Mouse (Mus musculus): ENCODE measurements around the gene Emc3. TPM values are rescaled to one million over a fixed set of nuclear protein-coding genes. Genes with fewer than 3 reads are reported as not detected.

The Emc3 gene
- polyA plus RNA-seq, 1 experiment from 2014 or later, result 101 TPM

DNA sequence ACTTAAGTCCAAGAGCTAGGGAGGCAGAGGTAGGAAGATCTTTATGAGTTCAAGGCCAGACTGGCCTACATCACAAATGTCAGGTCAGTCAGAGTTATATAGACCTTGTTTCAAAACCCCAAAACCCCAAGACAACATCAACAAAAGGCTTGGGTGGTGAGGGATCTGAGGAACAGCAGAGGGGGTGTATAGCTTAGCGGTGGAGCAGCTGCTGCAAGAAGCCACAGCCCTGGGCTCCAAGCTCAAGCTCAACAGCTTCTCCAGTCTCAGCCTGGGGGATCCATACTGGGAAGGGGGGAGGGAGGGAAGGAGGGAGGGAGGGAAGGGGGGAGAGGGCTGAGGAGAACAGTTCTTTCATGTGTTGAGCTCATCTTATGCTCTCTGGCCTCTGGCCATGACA, 25.8 kb downstream of the Emc3 start:
- 100% methylated on average over 1 of the region's 1 CpGs for WGBS
- H3K4me2 ChIP-seq (ENCODE audit: low read length), result no peak overlapping the region
- peaks cover 3% of the 10 kb centered on the region; the same call in 1 of the 2 replicates for H3K4me1 ChIP-seq (ENCODE audit: control insufficient read depth, insufficient read depth, low read length)
- no peaks in the 10 kb centered on the region for H3K36me3 ChIP-seq (ENCODE audit: control insufficient read depth, insufficient read depth, low read length)
- ATAC-seq (no peak), DNase-seq (ENCODE audit: low spot score) (no peak)
- no peaks in the 10 kb centered on the region for H3K9me3 ChIP-seq (replicated peaks; ENCODE audit: control insufficient read depth, low read length)
- H3K27me3 ChIP-seq (replicated peaks; ENCODE audit: control insufficient read depth, insufficient read depth, low read length), result no peaks in the 10 kb centered on the region
- no peak overlapping the region for H3K9ac ChIP-seq (ENCODE audit: low read length)
- no peak overlapping the region for H3K27ac ChIP-seq (ENCODE audit: low read depth, low read length)
- H3K4me3 ChIP-seq (ENCODE audit: low read depth, low read length), result no peak overlapping the region

DNA sequence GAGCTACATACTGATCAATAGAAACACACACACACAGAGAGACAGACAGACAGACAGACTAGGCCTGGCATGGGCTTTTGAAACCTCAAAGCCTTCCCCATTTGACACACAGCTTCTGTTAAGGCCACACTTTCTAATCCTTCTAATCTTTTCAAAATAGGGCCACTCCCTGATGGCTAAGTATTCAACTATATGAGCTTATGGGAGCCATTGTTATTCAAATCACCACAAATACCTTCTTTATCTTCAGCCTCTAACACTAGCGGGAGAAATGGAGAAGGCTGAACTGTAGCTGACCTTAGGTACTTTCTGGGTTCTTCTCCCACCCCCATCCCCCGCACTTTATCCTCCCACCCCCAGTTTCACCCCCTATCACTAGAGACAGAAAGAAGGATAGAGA, 28.7 kb downstream of the Emc3 start:
- DNase-seq (ENCODE audit: low spot score) (no peak), ATAC-seq (no peak)
- no peaks in the 10 kb centered on the region for H3K27me3 ChIP-seq (replicated peaks; ENCODE audit: control insufficient read depth, insufficient read depth, low read length)
- H3K9ac ChIP-seq (ENCODE audit: low read length), result no peak overlapping the region
- no peak overlapping the region for H3K4me2 ChIP-seq (ENCODE audit: low read length)
- H3K4me3 ChIP-seq (ENCODE audit: low read depth, low read length), result no peak overlapping the region
- no peak overlapping the region for H3K27ac ChIP-seq (ENCODE audit: low read depth, low read length)
- peaks cover 3% of the 10 kb centered on the region; the same call in 1 of the 2 replicates for H3K4me1 ChIP-seq (ENCODE audit: control insufficient read depth, insufficient read depth, low read length)
- WGBS, result 48% methylated on average over 2 of the region's 2 CpGs
- no peaks in the 10 kb centered on the region for H3K9me3 ChIP-seq (replicated peaks; ENCODE audit: control insufficient read depth, low read length)
- no peaks in the 10 kb centered on the region for H3K36me3 ChIP-seq (ENCODE audit: control insufficient read depth, insufficient read depth, low read length)

DNA sequence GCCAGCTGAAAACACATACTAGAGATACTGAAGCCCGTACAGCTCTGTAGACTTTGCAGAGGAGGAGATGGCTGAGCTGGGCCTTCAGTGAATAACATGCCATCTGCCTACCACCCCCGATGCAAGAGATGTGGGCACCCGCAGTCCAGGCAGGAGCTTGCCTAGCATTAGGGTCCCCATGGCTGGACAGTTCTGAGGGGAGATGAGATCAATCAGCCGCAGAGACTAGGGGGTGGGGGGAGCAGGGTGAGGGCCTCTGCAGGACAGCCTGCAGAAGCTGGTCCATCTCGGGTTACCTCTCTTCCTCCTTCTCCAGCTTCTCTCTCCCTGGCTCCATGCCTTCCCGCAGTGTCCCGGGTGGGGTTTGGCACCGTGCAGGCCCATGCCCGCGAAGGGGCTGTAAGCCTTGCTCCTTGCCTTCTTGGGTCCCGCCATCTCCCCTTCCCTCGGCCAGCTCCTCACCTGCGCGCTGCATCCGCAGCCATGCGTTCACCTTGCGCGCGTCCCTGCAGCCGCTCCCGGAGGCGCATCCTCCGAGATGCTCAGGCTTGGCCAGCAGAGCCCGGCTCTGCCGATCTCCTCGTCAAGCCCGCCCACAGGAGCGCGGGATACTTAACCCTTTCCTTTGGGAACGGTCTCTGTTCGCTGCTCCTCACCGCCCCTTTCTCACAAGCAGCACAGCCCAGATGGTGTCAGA, 29.9 kb downstream of the Emc3 start, which contains the start of gene Prrt3:
TSS of gene Prrt3 (minus strand) at position 544 of the 697 bp plus-strand sequence.
- peak within 1 kb of the TSS; percentile 76 for H3K4me2 ChIP-seq (ENCODE audit: low read length)
- ATAC-seq, result peak; percentile 94
- H3K9ac ChIP-seq (ENCODE audit: low read length), result peak within 1 kb of the TSS; percentile 74
- no peaks in the 10 kb centered on the region for H3K27me3 ChIP-seq (replicated peaks; ENCODE audit: control insufficient read depth, insufficient read depth, low read length)
- H3K4me1 ChIP-seq (ENCODE audit: control insufficient read depth, insufficient read depth, low read length), result peaks cover 3% of the 10 kb centered on the region; the same call in 1 of the 2 replicates
- peak within 1 kb of the TSS; percentile 27; the same call in 1 of the 2 replicates for H3K27ac ChIP-seq (ENCODE audit: low read depth, low read length)
- H3K9me3 ChIP-seq (replicated peaks; ENCODE audit: control insufficient read depth, low read length), result no peaks in the 10 kb centered on the region
- peak within 1 kb of the TSS; percentile 51 for H3K4me3 ChIP-seq (ENCODE audit: low read depth, low read length)
- peak; percentile 84 for DNase-seq (ENCODE audit: low spot score)
- 1% methylated on average over 32 of the region's 32 CpGs for WGBS
- no peaks in the 10 kb centered on the region for H3K36me3 ChIP-seq (ENCODE audit: control insufficient read depth, insufficient read depth, low read length)

DNA sequence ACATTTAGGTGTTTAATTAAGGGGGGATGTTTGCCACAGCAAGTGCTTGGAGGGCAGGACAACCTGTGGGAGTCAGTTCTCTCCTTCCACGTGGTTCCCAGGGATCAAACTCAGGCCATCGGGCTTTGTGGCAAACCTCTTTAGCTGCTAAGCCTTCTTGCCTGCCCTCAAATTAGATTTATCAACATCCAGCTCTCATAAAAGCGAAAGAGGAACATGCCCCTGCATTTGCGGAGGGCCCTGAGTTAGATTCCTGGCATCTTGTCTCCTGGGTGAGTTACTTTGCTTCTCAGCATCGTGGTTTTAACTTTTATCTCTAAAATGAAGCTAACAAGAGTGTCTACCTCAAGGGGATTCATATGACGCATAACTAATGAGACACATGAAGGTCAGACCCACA, 32.1 kb downstream of the Emc3 start:
- no peak overlapping the region for H3K27ac ChIP-seq (ENCODE audit: low read depth, low read length)
- DNase-seq (ENCODE audit: low spot score) (no peak), ATAC-seq (no peak)
- H3K4me1 ChIP-seq (ENCODE audit: control insufficient read depth, insufficient read depth, low read length), result peaks cover 5% of the 10 kb centered on the region; the same call in 1 of the 2 replicates
- H3K9ac ChIP-seq (ENCODE audit: low read length), result no peak overlapping the region
- 86% methylated on average over 6 of the region's 6 CpGs for WGBS
- no peaks in the 10 kb centered on the region for H3K9me3 ChIP-seq (replicated peaks; ENCODE audit: control insufficient read depth, low read length)
- no peak overlapping the region for H3K4me3 ChIP-seq (ENCODE audit: low read depth, low read length)
- H3K4me2 ChIP-seq (ENCODE audit: low read length), result no peak overlapping the region
- H3K27me3 ChIP-seq (replicated peaks; ENCODE audit: control insufficient read depth, insufficient read depth, low read length), result no peaks in the 10 kb centered on the region
- H3K36me3 ChIP-seq (ENCODE audit: control insufficient read depth, insufficient read depth, low read length), result no peaks in the 10 kb centered on the region

DNA sequence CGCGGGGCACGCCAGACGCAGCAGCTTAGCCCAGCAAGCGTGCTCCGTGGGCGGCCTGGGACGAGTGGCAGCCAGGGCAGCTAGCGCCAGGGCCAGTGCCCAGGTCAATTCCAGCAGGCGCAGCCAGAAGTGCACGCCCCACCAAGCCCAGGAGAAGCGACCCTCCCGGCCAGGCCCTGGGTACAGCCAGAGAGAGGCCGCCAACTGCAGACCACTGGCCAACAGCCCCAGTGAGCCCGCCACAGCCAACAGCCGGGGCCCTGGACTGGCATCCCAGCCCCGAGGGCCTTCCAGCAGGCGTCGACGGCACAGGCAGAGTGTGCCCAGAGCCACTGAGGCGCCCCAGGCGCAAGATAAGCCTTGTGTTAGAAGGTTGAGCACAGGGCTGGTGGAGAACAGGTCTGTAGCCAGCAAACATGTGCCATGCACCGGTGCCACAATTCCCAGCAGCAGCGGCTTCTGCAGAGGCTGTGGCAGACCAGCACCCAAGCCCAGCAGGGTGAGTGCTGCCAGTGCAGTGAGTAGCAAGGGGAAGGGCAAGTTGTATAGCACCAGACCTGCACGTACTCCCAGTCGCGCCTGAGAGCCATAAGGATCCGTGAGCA, 36.3 kb downstream of the Emc3 start:
- Histone ChIP-seq H3K4me2 (ENCODE audit: low read length) (peak overlapping the region; percentile 54), H3K4me3 (ENCODE audit: low read depth, low read length) (peak overlapping the region; percentile 32; the same call in 1 of the 2 replicates), H3K27ac (ENCODE audit: low read depth, low read length) (no peak overlapping the region), H3K27me3 (replicated peaks; ENCODE audit: control insufficient read depth, insufficient read depth, low read length) (no peaks in the 10 kb centered on the region), H3K9me3 (replicated peaks; ENCODE audit: control insufficient read depth, low read length) (no peaks in the 10 kb centered on the region), H3K36me3 (ENCODE audit: control insufficient read depth, insufficient read depth, low read length) (peaks cover 20% of the 10 kb centered on the region), H3K4me1 (ENCODE audit: control insufficient read depth, insufficient read depth, low read length) (peaks cover 2% of the 10 kb centered on the region; the same call in 1 of the 2 replicates), H3K9ac (ENCODE audit: low read length) (peak overlapping the region; percentile 32; the same call in 1 of the 2 replicates)
- 69% methylated on average over 28 of the region's 28 CpGs for WGBS
- DNase-seq (ENCODE audit: low spot score), result no peak
- ATAC-seq, result no peak

DNA sequence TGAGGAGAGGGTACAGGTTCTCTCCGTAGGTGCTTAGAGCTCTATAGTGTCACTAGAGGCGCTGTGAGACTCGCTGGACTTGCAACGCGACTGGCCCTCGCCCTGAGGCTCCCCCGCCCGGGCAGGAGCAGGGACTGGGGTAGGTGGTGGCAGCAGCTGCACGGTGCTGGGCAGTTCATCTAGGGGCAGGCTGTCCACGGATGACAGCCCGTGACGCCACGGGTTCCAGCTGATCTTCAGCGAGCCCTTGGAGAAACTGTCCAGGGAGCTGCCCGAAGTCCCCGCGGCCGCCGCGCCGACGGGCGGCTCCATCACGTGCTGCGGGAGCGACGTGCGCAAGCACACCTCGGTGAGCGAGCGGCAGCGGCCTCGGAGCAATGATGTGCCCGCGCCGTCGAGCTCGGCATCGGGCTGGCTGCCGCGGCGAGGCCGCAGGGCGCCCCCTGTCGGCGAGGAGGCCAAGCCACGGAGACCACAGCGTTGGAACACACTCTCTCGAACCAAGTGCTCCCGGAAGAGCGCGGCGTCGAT, 37.1 kb downstream of the Emc3 start:
- Histone ChIP-seq H3K36me3 (ENCODE audit: control insufficient read depth, insufficient read depth, low read length) (peaks cover 29% of the 10 kb centered on the region), H3K27me3 (replicated peaks; ENCODE audit: control insufficient read depth, insufficient read depth, low read length) (no peaks in the 10 kb centered on the region), H3K27ac (ENCODE audit: low read depth, low read length) (0 out of 2 replicates have a peak overlapping the region, but pooled peaks have one; percentile 33), H3K9me3 (replicated peaks; ENCODE audit: control insufficient read depth, low read length) (no peaks in the 10 kb centered on the region), H3K9ac (ENCODE audit: low read length) (peak overlapping the region; percentile 52), H3K4me3 (ENCODE audit: low read depth, low read length) (peak overlapping the region; percentile 32), H3K4me2 (ENCODE audit: low read length) (peak overlapping the region; percentile 54), H3K4me1 (ENCODE audit: control insufficient read depth, insufficient read depth, low read length) (peaks cover 2% of the 10 kb centered on the region; the same call in 1 of the 2 replicates)
- peak; percentile 84 for ATAC-seq
- WGBS, result 1% methylated on average over 53 of the region's 54 CpGs
- DNase-seq (ENCODE audit: low spot score), result peak; percentile 73

DNA sequence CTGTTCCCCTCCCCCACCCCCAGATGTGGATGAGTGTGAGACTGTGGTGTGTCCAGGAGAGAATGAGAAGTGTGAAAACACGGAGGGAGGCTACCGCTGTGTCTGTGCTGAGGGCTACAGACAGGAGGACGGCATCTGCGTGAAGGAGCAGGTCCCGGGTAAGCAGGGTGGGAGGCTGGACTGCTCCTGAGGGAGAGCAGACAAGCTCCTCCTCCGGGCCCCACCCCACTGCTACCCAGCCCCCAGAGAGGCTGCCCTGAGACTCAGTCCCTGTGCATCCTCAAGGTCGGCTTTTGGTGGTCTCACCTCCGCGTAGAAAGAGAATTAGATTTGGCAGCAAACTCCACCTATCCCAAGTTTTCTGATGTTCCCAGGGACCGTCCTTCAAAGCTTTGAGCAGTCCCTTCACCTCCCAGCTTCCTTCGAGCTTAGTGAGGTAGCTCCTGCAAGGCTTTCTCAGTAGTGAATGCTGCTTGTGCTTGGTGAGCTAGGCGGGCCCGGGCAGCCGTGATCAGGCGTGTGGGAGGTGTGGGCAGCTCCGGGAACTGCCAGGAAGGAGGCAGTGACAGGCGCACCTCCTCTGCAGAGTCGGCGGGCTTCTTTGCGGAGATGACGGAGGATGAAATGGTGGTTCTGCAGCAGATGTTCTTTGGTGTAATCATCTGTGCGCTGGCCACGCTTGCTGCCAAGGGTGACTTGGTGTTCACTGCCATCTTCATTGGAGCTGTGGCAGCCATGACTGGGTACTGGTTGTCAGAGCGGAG, 39.2 kb downstream of the Emc3 start:
- H3K27ac ChIP-seq (ENCODE audit: low read depth, low read length), result no peak overlapping the region
- no peak overlapping the region for H3K4me3 ChIP-seq (ENCODE audit: low read depth, low read length)
- no peak overlapping the region for H3K4me2 ChIP-seq (ENCODE audit: low read length)
- no peak for ATAC-seq
- WGBS, result 77% methylated on average over 24 of the region's 24 CpGs
- no peaks in the 10 kb centered on the region for H3K9me3 ChIP-seq (replicated peaks; ENCODE audit: control insufficient read depth, low read length)
- H3K27me3 ChIP-seq (replicated peaks; ENCODE audit: control insufficient read depth, insufficient read depth, low read length), result no peaks in the 10 kb centered on the region
- peaks cover 2% of the 10 kb centered on the region; the same call in 1 of the 2 replicates for H3K4me1 ChIP-seq (ENCODE audit: control insufficient read depth, insufficient read depth, low read length)
- H3K9ac ChIP-seq (ENCODE audit: low read length), result no peak overlapping the region
- no peak for DNase-seq (ENCODE audit: low spot score)
- H3K36me3 ChIP-seq (ENCODE audit: control insufficient read depth, insufficient read depth, low read length), result peaks cover 44% of the 10 kb centered on the region

DNA sequence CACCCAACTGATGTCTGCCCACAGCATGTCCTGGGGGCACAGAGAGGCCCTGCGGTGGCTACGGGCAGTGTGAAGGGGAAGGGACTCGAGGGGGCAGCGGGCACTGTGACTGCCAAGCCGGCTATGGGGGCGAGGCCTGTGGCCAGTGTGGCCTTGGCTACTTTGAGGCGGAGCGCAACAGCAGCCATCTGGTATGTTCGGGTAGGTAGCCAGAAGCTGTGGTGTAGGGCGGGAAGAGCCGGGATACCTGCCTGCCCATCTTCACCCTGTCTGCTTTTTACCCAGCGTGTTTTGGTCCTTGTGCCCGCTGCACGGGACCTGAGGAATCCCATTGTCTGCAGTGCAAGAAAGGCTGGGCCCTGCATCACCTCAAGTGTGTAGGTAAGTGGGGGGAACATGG, 42.0 kb downstream of the Emc3 start:
- no peak overlapping the region for H3K4me2 ChIP-seq (ENCODE audit: low read length)
- no peak for ATAC-seq
- H3K9me3 ChIP-seq (replicated peaks; ENCODE audit: control insufficient read depth, low read length), result no peaks in the 10 kb centered on the region
- H3K36me3 ChIP-seq (ENCODE audit: control insufficient read depth, insufficient read depth, low read length), result peaks cover 50% of the 10 kb centered on the region
- WGBS, result 95% methylated on average over 14 of the region's 14 CpGs
- H3K27ac ChIP-seq (ENCODE audit: low read depth, low read length), result no peak overlapping the region
- H3K9ac ChIP-seq (ENCODE audit: low read length), result no peak overlapping the region
- no peaks in the 10 kb centered on the region for H3K27me3 ChIP-seq (replicated peaks; ENCODE audit: control insufficient read depth, insufficient read depth, low read length)
- no peak overlapping the region for H3K4me3 ChIP-seq (ENCODE audit: low read depth, low read length)
- no peaks in the 10 kb centered on the region; the same call in 1 of the 2 replicates for H3K4me1 ChIP-seq (ENCODE audit: control insufficient read depth, insufficient read depth, low read length)
- DNase-seq (ENCODE audit: low spot score), result no peak
